Mouse (Mus musculus) ovary, adult 18-20 months (tissue): ENCODE measurements around the gene 2310022A10Rik.

ENCODE experiments used
- DNase-seq: peaks from one replicate; pipeline ENCODE4 v3.0.0; 2022; ENCODE audit warnings: low spot score, mixed read lengths

2310022A10Rik gene

GRCm38 (mm10) chr7:27591266-27592216, 38.5 kb downstream of the 2310022A10Rik start, which contains the start of gene Akt2:
Gene Akt2, plus strand, starts transcription at chr7:27591552.
- DNase-seq: peak; percentile 93

- no peak for DNase-seq
These were observed 39.3 kb downstream of the 2310022A10Rik start for GRCm38 (mm10) chr7:27592217-27592929.

- DNase-seq: no peak
These were observed 40.1 kb downstream of the 2310022A10Rik start for GRCm38 (mm10) chr7:27592934-27593645.

GRCm38 (mm10) chr7:27596586-27597503, 43.8 kb downstream of the 2310022A10Rik start:
- DNase-seq: peak; percentile 31

GRCm38 (mm10) chr7:27598053-27598452, 45.0 kb downstream of the 2310022A10Rik start:
- no peak for DNase-seq

DNA sequence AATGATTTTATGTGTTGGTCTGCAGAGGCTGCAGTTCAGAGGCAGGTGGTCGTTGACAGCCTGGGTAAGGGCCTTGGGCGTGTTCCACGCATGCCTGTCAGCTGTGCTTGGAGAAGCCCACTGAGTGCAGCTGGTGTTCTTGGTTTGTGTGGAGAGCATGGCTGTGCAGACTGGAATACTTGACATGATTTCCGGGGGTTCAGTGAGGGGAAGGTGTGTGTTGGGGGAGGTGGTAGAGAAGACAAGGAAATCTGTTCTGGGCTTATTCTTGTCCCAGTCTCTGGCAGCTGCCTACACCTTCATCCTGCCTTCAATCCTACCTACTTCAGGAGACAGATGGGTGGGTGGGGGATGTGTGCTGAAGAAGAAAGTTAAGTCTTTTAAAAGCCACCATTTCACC, 48.6 kb downstream of the 2310022A10Rik start:
- DNase-seq: no peak

DNA sequence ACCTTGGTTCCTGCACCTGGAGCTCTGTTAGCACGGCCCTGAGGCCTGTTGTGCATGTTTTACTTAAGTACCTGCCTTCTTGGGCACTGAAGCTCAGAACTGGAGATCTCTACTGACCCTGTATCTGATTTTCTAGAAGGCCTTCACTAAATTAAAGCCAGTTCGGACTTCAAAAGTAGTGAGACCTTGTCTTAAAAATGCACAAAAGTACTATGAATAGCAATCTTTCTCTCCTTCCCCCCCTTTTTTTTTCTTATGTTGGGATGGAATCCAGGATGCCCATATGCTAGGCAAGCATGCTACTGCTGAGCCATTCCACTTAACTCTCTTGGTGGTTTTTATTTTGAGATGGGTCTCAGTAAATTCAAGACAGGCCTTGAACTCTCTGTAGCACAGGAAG, 49.1 kb downstream of the 2310022A10Rik start:
- no peak for DNase-seq

DNA sequence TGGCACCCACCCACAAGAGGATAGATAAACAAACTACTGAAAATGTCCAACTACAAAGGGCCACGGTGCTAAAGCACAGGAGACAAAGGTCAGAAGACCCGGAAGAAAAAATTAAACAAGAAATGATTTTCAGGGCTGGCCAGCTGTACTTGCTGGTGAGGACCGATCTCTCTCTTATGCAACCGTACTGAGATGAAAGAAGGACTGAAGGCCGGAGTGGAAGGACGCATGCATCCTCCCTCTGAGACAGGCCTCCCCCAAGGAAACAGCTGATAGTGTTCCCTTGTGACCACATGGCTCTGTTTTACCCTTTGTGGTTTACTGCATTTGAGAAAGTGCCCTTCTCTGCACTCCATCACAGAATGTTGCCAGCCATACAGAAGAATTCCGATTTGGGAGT, 49.8 kb downstream of the 2310022A10Rik start:
- peak; percentile 34 for DNase-seq

GRCm38 (mm10) chr7:27604661-27605348, 51.8 kb downstream of the 2310022A10Rik start:
- DNase-seq: no peak

- DNase-seq: peak; percentile 39
These were observed 52.7 kb downstream of the 2310022A10Rik start for GRCm38 (mm10) chr7:27605499-27606285.

DNA sequence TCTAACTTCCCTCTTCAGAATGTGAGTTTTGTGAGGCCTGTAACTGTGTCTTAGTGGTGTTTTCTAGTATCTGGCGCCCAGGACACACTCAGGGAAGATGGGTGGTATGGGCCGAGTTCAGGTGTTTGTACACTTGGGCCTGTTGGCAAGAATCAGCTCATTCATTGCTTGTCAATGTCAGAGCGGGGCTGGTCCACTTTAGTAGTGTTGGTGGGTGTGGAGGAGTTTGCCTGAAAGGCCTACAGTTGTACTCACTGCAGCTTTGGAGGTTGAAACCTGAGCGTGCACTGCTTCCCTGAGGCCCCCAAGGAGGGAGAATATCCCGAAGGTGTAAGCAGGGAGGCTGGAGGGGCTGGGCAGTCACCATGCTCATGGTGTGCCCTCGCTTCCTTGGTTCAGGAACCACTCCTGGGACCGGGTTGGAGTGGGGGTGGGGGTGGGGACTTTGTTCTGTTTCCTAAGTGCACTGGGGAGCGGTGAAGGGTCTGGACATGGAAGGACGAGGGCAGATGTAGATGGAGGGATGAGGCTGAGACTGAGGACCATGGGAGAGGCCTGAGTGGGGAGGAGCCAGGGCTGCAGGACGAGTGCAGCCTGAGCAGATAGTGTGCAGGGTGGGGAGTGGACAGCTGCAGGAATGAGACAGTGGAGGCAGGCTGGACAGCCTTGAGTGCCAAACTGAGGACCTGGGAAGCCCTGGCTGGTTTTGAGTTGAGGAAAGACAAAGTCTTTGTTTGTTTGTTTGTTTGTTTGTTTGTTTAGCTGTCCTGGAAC, 53.6 kb downstream of the 2310022A10Rik start:
- DNase-seq: no peak

DNA sequence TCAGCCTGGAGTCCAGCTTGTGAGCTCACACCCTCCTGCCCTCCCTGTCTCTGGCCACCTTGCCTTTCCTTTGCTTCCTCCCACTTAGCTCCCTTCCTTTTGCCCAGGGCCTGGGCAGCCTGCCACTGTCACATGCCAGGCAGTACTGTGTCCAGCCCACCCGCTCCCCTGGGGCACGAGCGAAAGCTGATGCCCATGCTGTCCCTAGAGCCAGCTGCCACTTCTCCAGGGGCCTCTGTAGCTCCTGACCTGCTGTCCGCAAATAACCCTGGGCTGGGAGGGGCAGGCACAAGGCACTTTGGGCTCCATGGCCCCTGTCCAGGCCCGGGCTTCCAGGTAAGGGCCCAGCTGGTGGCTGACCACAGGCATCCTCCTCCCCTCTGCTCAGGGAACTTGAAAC, 54.5 kb downstream of the 2310022A10Rik start:
- peak; percentile 25 for DNase-seq

- DNase-seq: no peak
These were observed 55.1 kb downstream of the 2310022A10Rik start for GRCm38 (mm10) chr7:27608130-27608529.

DNA sequence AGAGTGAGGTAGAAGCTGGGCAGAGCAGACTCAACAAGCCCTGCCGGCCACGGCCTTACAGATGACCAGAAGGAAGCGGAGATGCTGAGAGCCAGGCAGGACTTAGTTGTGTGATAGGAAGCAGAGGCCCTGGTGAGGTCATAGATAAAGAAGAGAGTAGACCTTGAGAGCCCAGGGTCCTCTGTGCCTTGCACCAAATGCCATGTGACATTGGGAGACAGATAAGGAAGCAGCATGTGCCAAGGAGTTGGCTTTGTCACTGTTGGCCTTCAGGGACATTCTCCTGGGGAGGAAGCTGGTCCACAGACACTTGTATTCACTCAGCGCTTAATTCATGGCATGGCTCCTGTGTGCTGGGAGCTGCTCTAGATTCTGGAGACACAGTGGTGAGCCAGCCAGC, 56.3 kb downstream of the 2310022A10Rik start:
- DNase-seq: peak; percentile 47

- DNase-seq: no peak
These were observed 56.7 kb downstream of the 2310022A10Rik start for GRCm38 (mm10) chr7:27609688-27610087.

GRCm38 (mm10) chr7:27610370-27610769, 57.3 kb downstream of the 2310022A10Rik start:
- no peak for DNase-seq

DNA sequence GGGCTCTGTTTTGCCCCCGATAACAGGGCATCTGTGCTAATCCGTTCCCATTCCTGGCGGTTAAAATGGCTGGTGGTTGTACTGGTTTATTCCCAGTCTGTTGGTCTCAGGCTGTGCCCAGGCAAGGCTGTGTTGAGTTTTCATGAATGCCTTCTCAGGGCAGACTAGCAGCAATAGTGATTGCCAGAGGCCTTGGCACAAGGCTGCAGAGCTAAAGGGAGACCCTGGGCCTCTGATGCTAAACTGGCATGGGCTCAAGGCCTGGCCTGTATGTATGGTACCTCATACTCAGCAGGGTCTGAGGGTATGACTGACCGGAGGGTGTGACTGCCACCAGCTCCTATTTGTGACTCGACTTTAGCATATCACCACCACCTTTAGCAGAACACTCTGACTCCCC, 57.8 kb downstream of the 2310022A10Rik start:
- DNase-seq: no peak

GRCm38 (mm10) chr7:27612940-27613339, 59.9 kb downstream of the 2310022A10Rik start:
- no peak for DNase-seq
